Mouse (Mus musculus) layer of hippocampus, postnatal 25 days (tissue): ENCODE measurements around the gene Mapk12. TPM values are rescaled to one million over a fixed set of nuclear protein-coding genes. Genes with fewer than 3 reads are reported as not detected.
A peak's percentile ranks its signal among the peaks of the same experiment; 100 is the strongest.

ENCODE experiments used
- DNase-seq, 2 experiments: peaks; one replicate each; pipeline ENCODE4 v3.0.0; 2022; ENCODE audit warnings: mixed read lengths in 2 of 2, low spot score in 1 of 2; ENCODE audit errors: extremely low spot score in 1 of 2
- microRNA-seq, 2 experiments: library from miRNA; unstranded; fragments of <30 nt; microRNA quantifications; one replicate each; pipeline ENCODE4 v1.2.0; 2021
- total RNA-seq, 2 experiments: library from RNA; stranded (reverse); gene quantifications; 2 replicates each; pipeline ENCODE4 v1.2.3; 2021

The Mapk12 gene
- total RNA-seq, 2 experiments from 2014 or later = 2.7 to 5.1 TPM

DNA sequence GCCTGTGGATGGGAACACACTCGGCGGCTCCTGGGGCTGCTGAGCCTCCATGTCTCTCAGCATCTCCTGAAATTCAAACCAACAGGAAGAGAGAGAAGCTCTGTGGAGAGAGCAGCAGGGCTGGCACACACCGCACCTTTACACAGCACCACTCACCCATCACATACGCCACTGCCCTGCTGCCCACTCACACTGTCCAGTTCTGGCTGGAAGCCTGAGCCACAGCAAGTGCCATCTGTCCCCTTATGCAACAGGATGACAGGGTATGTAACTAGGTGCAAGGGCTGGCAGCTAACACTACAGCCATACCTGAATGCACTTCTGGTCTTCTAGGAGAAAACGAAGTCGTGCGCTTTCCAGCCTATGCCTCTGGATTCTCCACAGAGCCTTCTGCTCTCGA lies 36.1 kb downstream of the Mapk12 start:
- no peak for DNase-seq

DNA sequence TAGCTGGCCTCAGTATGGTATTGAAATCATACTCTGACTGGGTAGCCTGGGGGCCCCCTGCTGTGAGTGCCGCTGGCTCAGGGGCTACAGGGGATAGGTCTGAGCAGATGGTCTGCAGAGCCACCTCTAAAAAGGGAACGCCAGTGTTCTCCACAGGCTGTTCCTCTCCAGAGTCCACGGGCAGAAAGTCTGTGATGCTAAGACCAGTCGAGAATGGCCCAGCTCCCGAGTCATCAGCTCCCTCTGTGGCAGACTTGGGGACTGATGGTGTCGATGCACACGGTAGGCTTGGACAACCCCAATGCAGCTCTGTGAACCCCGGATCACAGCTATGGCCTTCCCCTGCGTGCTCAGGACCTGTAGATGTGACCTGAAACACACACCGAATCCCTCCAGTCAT lies 36.6 kb downstream of the Mapk12 start:
- DNase-seq = no peak

DNA sequence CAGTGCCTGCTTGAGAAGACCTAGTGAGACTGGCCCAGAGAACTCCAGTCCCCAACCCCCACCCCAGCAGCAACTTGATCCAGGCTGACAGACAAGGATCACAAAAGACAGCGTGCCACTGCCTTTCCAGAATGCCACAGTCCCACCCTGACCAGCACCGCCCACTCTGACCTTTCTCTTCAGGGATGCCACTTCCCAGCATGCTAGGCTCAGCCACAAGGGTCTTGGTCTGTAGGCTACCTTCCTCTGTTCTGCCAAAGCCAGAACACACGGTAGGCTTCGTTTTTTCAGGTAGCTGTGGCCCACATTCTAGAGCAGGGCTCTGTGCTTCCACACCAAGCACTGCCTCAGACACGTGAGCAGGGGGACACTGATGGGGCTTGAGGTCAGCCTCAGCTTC lies 37.9 kb downstream of the Mapk12 start:
- DNase-seq = no peak

- DNase-seq = no peak
These were observed 39.7 kb downstream of the Mapk12 start for GRCm38 (mm10) chr15:89100823-89101222.

DNA sequence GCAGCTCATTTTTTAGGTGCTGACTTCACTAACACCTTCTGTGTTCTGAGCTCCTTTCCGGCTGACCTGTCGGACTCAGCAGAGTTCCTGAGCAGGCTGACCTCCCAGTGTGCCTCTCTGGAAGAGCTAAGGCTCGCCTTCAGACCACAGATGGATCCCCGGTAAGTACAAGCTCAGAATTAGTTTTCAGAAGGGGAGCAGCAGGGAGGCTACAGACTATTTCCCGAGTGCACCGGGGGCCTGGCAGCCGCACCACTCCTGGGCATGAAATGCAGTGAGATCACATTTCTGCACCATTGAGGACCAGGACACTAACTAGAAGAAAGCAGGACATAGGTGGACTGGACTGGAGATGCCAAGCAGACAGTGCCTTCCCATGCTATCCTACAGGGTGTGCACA lies 41.9 kb downstream of the Mapk12 start:
- no peak for DNase-seq

DNA sequence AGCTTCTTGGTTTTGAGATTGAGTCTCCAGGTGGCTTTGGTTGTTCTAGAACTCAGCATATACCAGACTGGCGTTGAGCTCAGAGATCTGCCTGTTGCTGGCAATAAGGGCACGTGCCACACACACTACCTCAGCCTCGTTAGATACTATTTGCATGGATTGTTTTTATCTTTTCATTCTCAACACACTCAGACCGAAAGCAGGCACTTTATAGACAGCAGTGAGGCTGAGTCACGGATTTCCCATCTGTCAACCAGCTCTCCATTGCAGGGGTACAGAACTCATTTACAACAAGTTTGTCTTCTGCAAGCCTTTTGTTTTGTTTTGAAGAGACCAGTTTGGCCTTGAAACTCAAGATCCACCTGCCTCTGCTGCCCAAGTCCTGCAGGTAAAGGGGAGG lies 43.1 kb downstream of the Mapk12 start:
- no peak for DNase-seq

- DNase-seq = no peak
These were observed 48.3 kb downstream of the Mapk12 start for GRCm38 (mm10) chr15:89092181-89092580.

DNA sequence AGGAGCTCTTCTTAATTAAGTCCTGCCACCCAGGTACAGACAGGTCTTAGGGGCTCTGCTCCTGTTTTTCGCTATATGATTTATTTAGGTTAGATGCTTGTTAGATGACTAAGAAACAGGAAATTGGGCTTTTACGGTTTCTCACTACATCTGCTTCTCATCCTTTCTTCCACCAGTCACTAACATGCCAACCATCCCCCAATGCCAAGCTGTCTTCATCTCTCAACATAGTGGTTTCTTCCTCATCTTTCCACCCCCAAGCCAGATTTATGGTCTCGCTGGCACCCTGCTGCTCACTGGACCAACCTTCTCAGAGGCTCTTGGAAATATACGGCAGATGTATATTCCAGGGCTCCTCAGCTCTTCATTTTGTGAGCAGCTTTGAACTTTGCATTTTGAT lies 49.8 kb downstream of the Mapk12 start:
- DNase-seq = no peak

- DNase-seq = no peak
These were observed 51.1 kb downstream of the Mapk12 start for GRCm38 (mm10) chr15:89089248-89090051.

- DNase-seq = peak; percentile 79 to 81
These were observed 51.8 kb downstream of the Mapk12 start, which contains the start of gene Selenoo for GRCm38 (mm10) chr15:89088607-89089247. Selenoo (plus strand) TSS chr15:89089084.

GRCm38 (mm10) chr15:89084826-89085225 lies 55.7 kb downstream of the Mapk12 start:
- DNase-seq = no peak

- no peak for DNase-seq
These were observed 56.6 kb downstream of the Mapk12 start for GRCm38 (mm10) chr15:89083906-89084305.

Small RNA genes lying within 50 kb of the gene (microRNA-seq; reads per million reads assigned to microRNA genes)
- gene Mir6958 (4.6 to 5.0 reads per million in 2 experiments), gene Mir7118 (0 to 1.8 reads per million in 2 experiments)

Other genes starting within 250 kb of the Mapk12 start
- gene Ttll8, start 186.3 kb downstream of the Mapk12 start, total RNA-seq = 1 to 10 TPM; 1.9 to 2.1 TPM
- gene Mlc1, start 161.7 kb downstream of the Mapk12 start, total RNA-seq = 100 to 1,000 TPM; 115 to 130 TPM
- not detected for gene Mov10l1, start 157.8 kb downstream of the Mapk12 start, total RNA-seq
- 100 to 1,000 TPM; 161 to 170 TPM for gene Panx2, start 81.0 kb downstream of the Mapk12 start, total RNA-seq
- gene Trabd, start 65.6 kb downstream of the Mapk12 start, total RNA-seq = 10 to 100 TPM; 20.5 to 21.2 TPM
- gene Selenoo, start 51.6 kb downstream of the Mapk12 start, total RNA-seq = 10 to 100 TPM; 19.7 to 22.5 TPM
- gene Tubgcp6, start 17.6 kb downstream of the Mapk12 start, total RNA-seq = 10 to 100 TPM; 29.0 to 29.9 TPM
- gene Hdac10, start 12.0 kb downstream of the Mapk12 start, total RNA-seq = 10 to 100 TPM; 12.5 to 16.5 TPM
- gene Mapk11, start 8.9 kb upstream of the Mapk12 start, total RNA-seq = 10 to 100 TPM; 20.3 to 24.8 TPM
- gene Plxnb2, start 40.1 kb upstream of the Mapk12 start, total RNA-seq = 10 to 100 TPM; 50.0 to 56.5 TPM
- gene Dennd6b, start 55.8 kb upstream of the Mapk12 start, total RNA-seq = 10 to 100 TPM; 33.3 to 42.0 TPM
- gene Ppp6r2, start 70.8 kb upstream of the Mapk12 start, total RNA-seq = 100 to 1,000 TPM; 164 to 166 TPM
- 100 to 1,000 TPM; 317 to 364 TPM for gene Sbf1, start 174.6 kb upstream of the Mapk12 start, total RNA-seq
- not detected for gene Adm2, start 182.0 kb upstream of the Mapk12 start, total RNA-seq
- not detected for gene Miox, start 193.7 kb upstream of the Mapk12 start, total RNA-seq
- gene Lmf2, start 215.0 kb upstream of the Mapk12 start, total RNA-seq = 10 to 100 TPM; 15.2 to 20.8 TPM
- 10 to 100 TPM; 84.1 to 95.0 TPM for gene Ncaph2, start 215.0 kb upstream of the Mapk12 start, total RNA-seq
- 10 to 100 TPM; 34.1 to 36.7 TPM for gene Sco2, start 233.1 kb upstream of the Mapk12 start, total RNA-seq
- 1 to 10 TPM; 1.5 to 1.8 TPM for gene Tymp, start 236.3 kb upstream of the Mapk12 start, total RNA-seq
- 1 to 10 TPM; 1.6 to 3.2 TPM for gene Odf3b, start 238.6 kb upstream of the Mapk12 start, total RNA-seq
- under 1 TPM; 0.30 to 0.38 TPM for gene Klhdc7b, start 244.2 kb upstream of the Mapk12 start, total RNA-seq